Mouse (Mus musculus) heart, embryonic 12.5 days (tissue): ENCODE data around the gene Wdr66. TPM values are rescaled to one million over a fixed set of nuclear protein-coding genes. Genes with fewer than 3 reads are reported as not detected.

ENCODE experiments used
- ATAC-seq: fragments of 200-750 bp; cut with Nextera tagmentation; 2 replicates; pipeline ENCODE4 v1.8.0; 2017; ENCODE audit warnings: moderate TSS enrichment, moderate library complexity; ENCODE audit not compliant: insufficient number of reproducible peaks, low FRiP score
- H3K27ac ChIP-seq: fragments of 300-500 bp; sonication (generic); 2 replicates; pipeline ENCODE4 v1.5.1; 2016; ENCODE audit warnings: mild to moderate bottlenecking, moderate library complexity; ENCODE audit not compliant: poor library complexity, severe bottlenecking
- H3K27me3 ChIP-seq: fragments of 300-500 bp; sonication (generic); replicated peaks from 2 replicates; pipeline ENCODE4 v1.6.1; 2016; ENCODE audit warnings: mild to moderate bottlenecking, moderate library complexity
- H3K36me3 ChIP-seq: fragments of 300-500 bp; sonication (generic); 2 replicates; pipeline ENCODE4 v1.6.1; 2016; ENCODE audit warnings: mild to moderate bottlenecking, moderate library complexity
- H3K4me1 ChIP-seq: fragments of 300-500 bp; sonication (generic); replicated peaks from 2 replicates; pipeline ENCODE4 v1.6.1; 2016; ENCODE audit warnings: mild to moderate bottlenecking
- H3K4me2 ChIP-seq: fragments of 300-500 bp; sonication (generic); 2 replicates; pipeline ENCODE4 v1.6.1; 2016; ENCODE audit warnings: mild to moderate bottlenecking, moderate library complexity
- H3K4me3 ChIP-seq: fragments of 300-500 bp; sonication (generic); 2 replicates; pipeline ENCODE4 v1.5.1; 2016; ENCODE audit warnings: mild to moderate bottlenecking
- H3K9ac ChIP-seq: fragments of 300-500 bp; sonication (generic); 2 replicates; pipeline ENCODE4 v1.6.1; 2016; ENCODE audit warnings: mild to moderate bottlenecking, moderate library complexity
- H3K9me3 ChIP-seq: fragments of 300-500 bp; sonication (generic); replicated peaks from 2 replicates; pipeline ENCODE4 v1.6.1; 2016; ENCODE audit warnings: mild to moderate bottlenecking, moderate library complexity
- WGBS: fragments of 180-500 bp; shearing (Covaris S2); methylation state at CpG from one replicate; pipeline ENCODE4 v1.1.7; 2016; 5-methylcytosine and 5-hydroxymethylcytosine counted together
- polyA plus RNA-seq: library from polyadenylated mRNA; unstranded; fragments of >200 nt; fragmentation: Nextera tagmentation; extraction: Ambion mirVana; gene quantifications from 2 replicates; pipeline ENCODE4 v1.2.1, GENCODE M21; 2016

The Wdr66 gene
- polyA plus RNA-seq, 1 experiment from 2014 or later = 0.64 TPM

- Histone ChIP-seq H3K4me3 (no peak overlapping the region), H3K4me2 (no peak overlapping the region), H3K4me1 (peaks cover 17% of the 10 kb centered on the region), H3K27ac (no peak overlapping the region), H3K9ac (no peak overlapping the region), H3K36me3 (peaks cover 43% of the 10 kb centered on the region), H3K9me3 (no peaks in the 10 kb centered on the region), H3K27me3 (no peaks in the 10 kb centered on the region)
- 49% methylated on average over 2 of the region's 2 CpGs for WGBS
- no peak for ATAC-seq
Observed at GRCm38 (mm10) chr5:123235731-123236130, 16.2 kb upstream of the Wdr66 start.

- no peak overlapping the region for H3K4me3 ChIP-seq
- H3K4me1 ChIP-seq = peaks cover 17% of the 10 kb centered on the region
- H3K27ac ChIP-seq = no peak overlapping the region
- 90% methylated on average over 9 of the region's 9 CpGs for WGBS
- no peak for ATAC-seq
- H3K27me3 ChIP-seq = no peaks in the 10 kb centered on the region
- no peaks in the 10 kb centered on the region for H3K9me3 ChIP-seq
- no peak overlapping the region for H3K4me2 ChIP-seq
- peaks cover 41% of the 10 kb centered on the region for H3K36me3 ChIP-seq
- H3K9ac ChIP-seq = no peak overlapping the region
Observed at GRCm38 (mm10) chr5:123236426-123236825, 15.5 kb upstream of the Wdr66 start.

- H3K27me3 ChIP-seq = no peaks in the 10 kb centered on the region
- H3K36me3 ChIP-seq = peaks cover 66% of the 10 kb centered on the region
- 91% methylated on average over 11 of the region's 11 CpGs for WGBS
- H3K4me1 ChIP-seq = peaks cover 8% of the 10 kb centered on the region
- no peaks in the 10 kb centered on the region for H3K9me3 ChIP-seq
- H3K4me3 ChIP-seq = no peak overlapping the region
- no peak overlapping the region for H3K9ac ChIP-seq
- H3K27ac ChIP-seq = no peak overlapping the region
- ATAC-seq = no peak
- no peak overlapping the region for H3K4me2 ChIP-seq
Observed at GRCm38 (mm10) chr5:123239501-123239900, 12.4 kb upstream of the Wdr66 start.

GRCm38 (mm10) chr5:123245518-123245917 is 6.4 kb upstream of the Wdr66 start:
- no peaks in the 10 kb centered on the region for H3K9me3 ChIP-seq
- peaks cover 55% of the 10 kb centered on the region for H3K36me3 ChIP-seq
- H3K4me2 ChIP-seq = no peak overlapping the region
- no peak overlapping the region for H3K27ac ChIP-seq
- H3K9ac ChIP-seq = no peak overlapping the region
- no peaks in the 10 kb centered on the region for H3K27me3 ChIP-seq
- no peak for ATAC-seq
- H3K4me1 ChIP-seq = no peaks in the 10 kb centered on the region
- WGBS = 18% methylated on average over 4 of the region's 4 CpGs
- no peak overlapping the region for H3K4me3 ChIP-seq

GRCm38 (mm10) chr5:123251390-123251789 is 512 bp upstream of the Wdr66 start:
- no peaks in the 10 kb centered on the region for H3K9me3 ChIP-seq
- peak overlapping the region; percentile 67; the same call in 1 of the 2 replicates for H3K4me2 ChIP-seq
- H3K4me1 ChIP-seq = peaks cover 4% of the 10 kb centered on the region
- no peak overlapping the region for H3K9ac ChIP-seq
- peaks cover 10% of the 10 kb centered on the region for H3K27me3 ChIP-seq
- 68% methylated on average over 8 of the region's 8 CpGs for WGBS
- H3K36me3 ChIP-seq = peaks cover 17% of the 10 kb centered on the region
- H3K4me3 ChIP-seq = no peak overlapping the region
- H3K27ac ChIP-seq = no peak overlapping the region
- no peak for ATAC-seq

GRCm38 (mm10) chr5:123256841-123257755 is 5.2 kb downstream of the Wdr66 start:
- WGBS = 27% methylated on average over 23 of the region's 23 CpGs
- H3K9me3 ChIP-seq = no peaks in the 10 kb centered on the region
- 0 out of 2 replicates have a peak, but pooled peaks have one; percentile 18 for ATAC-seq
- no peak overlapping the region for H3K9ac ChIP-seq
- no peak overlapping the region; the same call in 1 of the 2 replicates for H3K27ac ChIP-seq
- H3K4me2 ChIP-seq = peak overlapping the region; percentile 62
- peaks cover 10% of the 10 kb centered on the region for H3K27me3 ChIP-seq
- no peaks in the 10 kb centered on the region for H3K36me3 ChIP-seq
- H3K4me1 ChIP-seq = peaks cover 7% of the 10 kb centered on the region
- H3K4me3 ChIP-seq = 0 out of 2 replicates have a peak overlapping the region, but pooled peaks have one; percentile 11

GRCm38 (mm10) chr5:123258990-123259389 is 7.1 kb downstream of the Wdr66 start:
- H3K4me2 ChIP-seq = no peak overlapping the region
- WGBS = 60% methylated on average over 5 of the region's 5 CpGs
- H3K27me3 ChIP-seq = peaks cover 3% of the 10 kb centered on the region
- no peak overlapping the region for H3K9ac ChIP-seq
- no peak overlapping the region for H3K27ac ChIP-seq
- no peaks in the 10 kb centered on the region for H3K36me3 ChIP-seq
- no peak overlapping the region for H3K4me3 ChIP-seq
- no peaks in the 10 kb centered on the region for H3K9me3 ChIP-seq
- no peak for ATAC-seq
- H3K4me1 ChIP-seq = peaks cover 6% of the 10 kb centered on the region; the same call in 1 of the 2 replicates

GRCm38 (mm10) chr5:123260698-123261097 is 8.8 kb downstream of the Wdr66 start:
- WGBS = 77% methylated on average over 8 of the region's 8 CpGs

GRCm38 (mm10) chr5:123266909-123267308 is 15.0 kb downstream of the Wdr66 start:
- Histone ChIP-seq H3K27me3 (no peaks in the 10 kb centered on the region), H3K36me3 (no peaks in the 10 kb centered on the region), H3K9ac (no peak overlapping the region), H3K4me2 (no peak overlapping the region), H3K27ac (no peak overlapping the region), H3K9me3 (0 out of 2 replicates have a peak, but pooled peaks cover 2% of the 10 kb centered on the region), H3K4me1 (no peaks in the 10 kb centered on the region), H3K4me3 (no peak overlapping the region)
- 82% methylated on average over 3 of the region's 3 CpGs for WGBS
- ATAC-seq = no peak

More at GRCm38 (mm10) chr5:123260698-123261097, 8.8 kb downstream of the Wdr66 start:
- H3K36me3 ChIP-seq = no peaks in the 10 kb centered on the region
- H3K4me3 ChIP-seq = no peak overlapping the region
- H3K27ac ChIP-seq = no peak overlapping the region
- H3K27me3 ChIP-seq = no peaks in the 10 kb centered on the region
- peaks cover 6% of the 10 kb centered on the region; the same call in 1 of the 2 replicates for H3K4me1 ChIP-seq
- H3K4me2 ChIP-seq = no peak overlapping the region
- no peaks in the 10 kb centered on the region for H3K9me3 ChIP-seq
- H3K9ac ChIP-seq = no peak overlapping the region
- ATAC-seq = no peak

- no peaks in the 10 kb centered on the region for H3K36me3 ChIP-seq
- 78% methylated on average over 28 of the region's 28 CpGs for WGBS
- 0 out of 2 replicates have a peak, but pooled peaks cover 2% of the 10 kb centered on the region for H3K9me3 ChIP-seq
- ATAC-seq = no peak
- no peak overlapping the region for H3K9ac ChIP-seq
- no peaks in the 10 kb centered on the region for H3K27me3 ChIP-seq
- no peak overlapping the region for H3K27ac ChIP-seq
- no peak overlapping the region for H3K4me2 ChIP-seq
- no peak overlapping the region for H3K4me3 ChIP-seq
- no peaks in the 10 kb centered on the region for H3K4me1 ChIP-seq
Observed at GRCm38 (mm10) chr5:123268477-123269474, 16.9 kb downstream of the Wdr66 start.
